8 mouse cellular contexts compared by ENCODE assay signal in genomic region chr15:9070912-9071555, GRCm38 (mm10). TPM values are rescaled to one million over a fixed set of nuclear protein-coding genes. Genes with fewer than 3 reads are reported as not detected.
DNase-seq lines count a peak whose midpoint lies in the region; ATAC-seq lines count a peak whose summit lies in the region.

Nadk2 (plus strand) TSS chr15:9071260.

- peak; percentile 92 for ATAC-seq in inflammation-experienced regulatory T-cells, adult 6 months
- peak; percentile 81 for ATAC-seq in megakaryocyte-erythroid progenitor cell, adult 5-6 weeks (replicated peaks; ENCODE audit: low FRiP score, low TSS enrichment, poor library complexity, severe bottlenecking)

- intact Hi-C loops in gastrocnemius, postnatal 14 days (cut with DNase I; ENCODE audit: low total_unique reads): no loop called here
- intact Hi-C loops in left cerebral cortex, postnatal 10 days (cut with DNase I): no loop called here

- DNase-seq in adrenal gland, adult (ENCODE audit: inconsistent age in 2 of 2, low spot score in 1 of 2): peak; percentile 100
- DNase-seq in embryo, embryonic 10.5 days (ENCODE audit: low spot score): peak; percentile 99
- peak; percentile 99 for DNase-seq in gastrocnemius, postnatal 14 days
- DNase-seq in left cerebral cortex, postnatal 10 days (ENCODE audit: extremely low spot score in 1 of 2, low spot score in 2 of 2): peak; percentile 97 to 99
- DNase-seq in right cerebral cortex, postnatal 25 days: peak; percentile 97
- DNase-seq in urinary bladder, postnatal 4 days (ENCODE audit: low spot score in 2 of 2): peak; percentile 99

RNA-seq across cellular contexts. Expression of gene Nadk2, which starts in this region (rescaled TPM):
- total RNA-seq in gastrocnemius, postnatal 14 days (2021): 10 to 100 TPM; 21.1 to 25.0 TPM
- polyA plus RNA-seq in inflammation-experienced regulatory T-cells, adult 6 months (2017; shearing (Covaris generic)): 1 to 10 TPM; 6.5 to 8.7 (median 8.4) TPM
- total RNA-seq in left cerebral cortex, postnatal 10 days (2021): 10 to 100 TPM; 30.7 to 34.9 TPM
- 100 and 113 TPM in 2 replicates for total RNA-seq in megakaryocyte-erythroid progenitor cell, adult 5-6 weeks (2014; fragmentation: Nextera tagmentation)
- total RNA-seq in megakaryocyte-erythroid progenitor cell, adult 5-6 weeks (2017): 151 and 170 TPM in 2 replicates

Comparison
In these comparisons a context has a peak if more than half of its experiments do, and no peak if none do; other contexts are left out.
1. Peak in every context shown above with its lines: DNase-seq and ATAC-seq.